Mouse (Mus musculus) megakaryocyte-erythroid progenitor cell, adult 5-6 weeks (primary cell): ENCODE measurements at regions not wholly inside any gene's neighbourhood (a gene's known extent, or its start where the extent isn't known, plus 50 kb on each side); places are given as distances from the start of the nearest gene placed in this dataset.

ENCODE experiments used
- ATAC-seq: replicated peaks from 2 replicates; pipeline ENCODE4 v1.8.0; 2016; ENCODE audit warnings: mild to moderate bottlenecking, inconsistent platforms; ENCODE audit not compliant: severe bottlenecking, poor library complexity, low FRiP score, low TSS enrichment

GRCm38 (mm10) chr9:47459461-47460049 is 70.4 kb upstream of the Cadm1 start:
- ATAC-seq, result no peak

DNA sequence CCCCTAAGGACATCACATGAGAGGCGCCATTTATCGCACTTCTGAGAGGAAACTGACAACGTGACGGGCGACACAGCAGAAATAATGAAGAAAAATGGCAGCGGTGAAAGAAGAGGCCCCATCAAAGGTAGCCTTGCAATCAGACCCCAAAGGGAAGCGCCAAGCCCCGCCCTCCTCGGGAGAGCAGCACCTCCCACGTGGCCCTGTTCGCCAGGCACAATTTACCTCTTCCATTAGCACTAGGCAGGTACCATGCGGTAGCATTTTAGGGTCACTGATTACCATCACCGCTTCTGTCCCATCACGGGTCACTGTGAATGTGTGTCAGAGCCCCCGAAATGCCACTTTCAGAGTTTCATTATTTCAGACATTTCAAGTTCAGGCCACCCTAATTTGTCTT is 69.7 kb upstream of the Cadm1 start:
- no peak for ATAC-seq

- no peak for ATAC-seq
These were observed 68.1 kb upstream of the Cadm1 start for GRCm38 (mm10) chr9:47461915-47462314.

GRCm38 (mm10) chr9:47466767-47467166 is 63.2 kb upstream of the Cadm1 start:
- no peak for ATAC-seq

DNA sequence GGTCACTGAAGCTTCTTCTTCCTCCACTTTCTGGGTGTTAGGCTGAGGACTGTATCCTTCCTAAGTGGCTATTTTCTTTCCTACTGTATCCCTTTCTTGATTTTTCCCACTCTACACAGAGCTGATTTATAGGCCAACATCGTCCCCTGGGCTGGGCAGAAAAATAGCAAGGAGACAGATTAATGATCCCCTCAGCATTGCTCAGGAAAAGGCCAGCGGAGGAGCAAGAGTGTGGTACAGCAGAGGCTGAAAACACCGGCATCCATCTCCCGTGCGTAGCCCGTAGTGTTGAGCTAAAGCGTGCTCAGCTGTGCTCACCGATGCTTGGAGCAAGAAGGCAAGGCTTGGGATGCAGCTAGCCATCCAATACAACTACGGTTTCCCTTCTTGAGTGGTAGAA is 62.2 kb upstream of the Cadm1 start:
- no peak for ATAC-seq

DNA sequence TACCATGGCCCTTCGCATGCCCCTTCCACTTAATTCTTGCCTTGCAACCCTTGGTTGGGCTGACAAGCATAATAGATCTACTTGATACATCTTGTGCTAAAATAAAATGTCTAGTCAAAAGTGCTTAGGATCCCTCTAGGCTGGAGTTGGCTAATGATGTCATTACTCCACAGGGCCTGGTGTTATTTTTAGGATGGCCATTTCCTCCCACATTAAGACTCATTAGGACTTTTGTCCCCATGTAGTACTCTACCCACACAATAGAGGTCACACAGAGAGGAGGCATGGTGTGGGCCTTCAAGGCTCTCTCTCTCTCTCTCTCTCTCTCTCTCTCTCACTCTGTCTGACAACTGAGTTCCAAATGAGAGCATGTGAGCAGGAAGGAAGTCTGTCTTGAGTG is 60.4 kb upstream of the Cadm1 start:
- ATAC-seq, result no peak

DNA sequence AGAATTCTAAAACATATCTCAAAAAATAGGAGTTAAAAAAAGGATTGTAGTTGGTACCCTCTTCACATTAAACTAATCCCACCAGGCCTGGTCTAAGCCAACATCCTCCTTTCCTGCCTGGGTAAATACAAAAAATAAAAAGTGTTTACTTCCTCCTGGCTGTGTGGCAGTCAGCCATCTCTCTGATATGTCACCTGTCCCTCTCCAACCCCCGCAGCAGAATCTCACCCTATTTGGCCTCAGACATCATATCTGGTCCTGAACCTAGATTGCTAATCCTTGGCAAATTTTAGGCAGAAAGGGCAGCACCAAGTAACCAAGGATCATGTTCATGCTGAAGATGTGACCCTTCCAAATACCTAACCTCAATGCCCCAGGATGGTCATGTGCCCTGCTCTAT is 59.2 kb upstream of the Cadm1 start:
- no peak for ATAC-seq

DNA sequence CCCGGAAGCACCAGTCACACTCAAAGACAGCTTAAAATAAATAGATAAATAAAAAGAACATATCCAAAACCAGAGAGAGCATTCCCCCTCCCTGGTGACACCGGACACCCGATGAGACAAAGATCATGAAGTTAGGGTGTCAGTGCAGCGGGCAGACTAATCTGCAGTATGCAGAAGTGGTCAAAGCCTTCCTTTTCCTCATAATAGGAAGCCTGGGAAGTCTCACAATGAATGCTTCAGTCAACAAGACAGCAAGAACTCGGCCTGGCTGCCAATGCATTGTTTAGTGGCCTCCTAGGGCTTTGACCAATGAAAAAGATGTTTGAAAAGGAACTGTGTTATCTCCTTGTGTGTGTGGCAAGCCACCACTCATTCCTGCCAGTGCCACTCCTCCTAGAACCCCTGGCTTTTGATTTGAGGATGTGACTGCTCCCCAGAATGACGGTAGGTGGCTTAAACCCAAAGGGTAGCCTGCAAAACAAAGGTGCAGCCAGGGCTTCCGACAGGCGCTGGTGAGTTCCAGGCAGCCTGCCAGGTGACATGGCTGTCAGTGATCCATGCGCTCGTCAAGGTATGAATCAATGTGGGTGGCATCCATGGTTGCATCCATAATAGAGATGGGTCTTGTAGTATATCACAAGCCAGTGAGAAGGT is 58.1 kb upstream of the Cadm1 start:
- ATAC-seq, result no peak

DNA sequence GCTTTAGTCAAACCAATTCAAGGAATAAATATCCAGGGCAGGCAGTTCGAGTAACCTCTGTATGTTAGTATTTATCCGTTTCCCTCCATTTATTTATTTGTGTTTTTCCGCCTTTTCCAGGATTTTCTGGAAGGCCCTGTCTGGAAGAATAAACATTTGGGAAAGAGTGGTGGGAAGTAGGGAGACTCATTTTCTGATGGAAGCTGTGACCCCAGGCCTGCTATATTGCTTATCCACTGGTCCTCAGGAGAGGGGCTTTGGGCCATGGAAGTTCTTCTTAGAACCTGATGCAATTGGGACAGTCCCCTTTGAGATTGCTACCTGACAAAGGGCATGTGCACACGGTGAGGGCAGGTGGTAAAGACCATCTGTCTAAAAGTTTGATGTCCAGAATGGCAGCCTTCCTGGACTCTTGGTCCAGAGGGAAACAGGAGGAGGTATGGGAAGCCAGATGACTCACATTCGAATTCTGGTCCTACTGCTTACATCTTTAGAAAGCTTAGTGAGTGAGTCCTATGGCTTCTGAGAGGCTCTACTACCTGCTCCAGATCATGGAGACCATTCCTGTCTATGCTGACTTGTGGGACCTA is 56.1 kb upstream of the Cadm1 start:
- ATAC-seq, result no peak

- no peak for ATAC-seq
These were observed 55.2 kb upstream of the Cadm1 start for GRCm38 (mm10) chr9:47474776-47475175.

DNA sequence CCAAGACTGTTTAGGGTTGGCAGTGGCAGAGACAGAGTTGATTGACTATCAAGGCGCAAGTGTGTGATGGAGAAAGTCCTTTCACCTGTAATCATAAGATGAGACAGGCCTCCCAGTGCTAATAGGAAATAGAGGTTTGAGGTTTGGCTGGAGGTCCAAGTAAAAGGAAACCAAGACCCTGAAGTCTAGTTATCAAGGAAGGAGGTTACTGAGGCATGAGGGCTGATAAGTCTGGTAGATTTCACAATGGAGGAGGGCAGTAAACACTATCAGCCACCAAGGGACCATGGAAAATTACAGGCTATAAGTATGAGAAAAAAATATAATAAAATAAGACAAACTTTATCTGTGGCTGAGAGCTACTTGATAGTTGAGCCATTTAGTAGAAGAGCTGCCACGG is 52.1 kb upstream of the Cadm1 start:
- ATAC-seq, result no peak
